Mouse (Mus musculus) lung, postnatal 0 days (tissue): ENCODE measurements around the gene Gm49321.

Experiments used
- CTCF ChIP-seq: IDR thresholded peaks from 2 replicates; pipeline ENCODE4 v1.5.1; 2016; ENCODE audit warnings: antibody characterized with exemption, mild to moderate bottlenecking
- EP300 ChIP-seq: IDR thresholded peaks from 2 replicates; pipeline ENCODE4 v1.6.1; 2016; ENCODE audit warnings: antibody characterized with exemption, mild to moderate bottlenecking, control low read depth

GRCm38 (mm10) chr12:73949318-73950058, 12.0 kb downstream of the Gm49321 start:
- no peak for TF ChIP-seq CTCF
- no peak for TF ChIP-seq EP300
